Comparison of ENCODE assay signal across 22 mouse cellular contexts in the genomic region with DNA sequence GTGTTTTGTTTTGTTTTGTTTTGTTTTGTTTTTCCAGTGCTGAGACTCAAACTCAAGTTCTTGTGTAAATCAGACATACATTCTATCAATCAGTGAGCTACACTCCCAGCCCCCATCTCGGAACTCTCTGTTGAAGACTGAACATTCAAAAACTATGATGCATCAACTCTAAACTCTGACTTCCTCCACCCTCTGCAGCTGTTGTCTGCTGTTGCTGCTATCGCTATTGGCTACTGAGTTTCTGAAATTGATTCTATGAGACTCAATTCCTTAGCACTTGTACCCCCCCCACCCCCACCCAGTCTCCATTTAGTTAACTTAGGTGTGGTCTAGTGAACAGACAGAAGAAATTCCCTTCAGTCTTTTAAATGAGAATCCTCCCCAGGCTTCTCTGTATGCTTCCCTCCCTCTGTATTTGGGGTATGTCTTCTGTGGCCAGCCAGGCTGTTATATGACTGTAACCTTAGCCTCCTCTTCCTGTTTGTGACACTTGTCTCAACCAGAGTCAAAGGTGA. TPM values are rescaled to one million over a fixed set of nuclear protein-coding genes. Genes with fewer than 3 reads are reported as not detected.
DNase-seq lines count a peak whose midpoint lies in the region; TF ChIP-seq lines count a peak whose summit lies in the region.
"Had no signal": no experiment of that assay in that cellular context is flagged by ENCODE, and none has a peak within 500 bp of the region (broad histone marks: within the 10 kb centered on the region; RNA-seq: fewer than 3 reads in every experiment).

No protein-coding gene starts in this region.

- H3K27me3 ChIP-seq in C2C12 (ENCODE audit: control insufficient read depth, insufficient read depth, insufficient read length), result no peaks in the 10 kb centered on the region
- H3K27me3 ChIP-seq: embryonic facial prominence, embryonic 12.5 days; forebrain, embryonic 15.5 days; hindbrain, embryonic 12.5 days; intestine, embryonic 15.5 days had no signal

- TF ChIP-seq CTCF in C2C12 (IDR thresholded peaks at IDR 0.05; ENCODE audit: control insufficient read depth, insufficient read depth, insufficient read length), result no peak

- DNase-seq in A20 (ENCODE audit: low read depth, low spot score) (peak; percentile 61), ES-CJ7 (ENCODE audit: low read depth, low spot score) (peak; percentile 11)
- peak; percentile 60 for DNase-seq in induced T-regulatory cell, adult 2 months (ENCODE audit: low read depth)
- no peak for DNase-seq in cerebellum, adult 9-11 months
- no peak for DNase-seq in cerebellum, adult 18-20 months
- no peak for DNase-seq in lung, adult 18-20 months
- DNase-seq: adrenal gland, adult 2 months; adrenal gland, postnatal 25 days; B cell, adult 2 months; cerebellum, adult 2 months; cerebellum, postnatal 14 days; heart, adult 18-20 months; heart, postnatal 10 days; heart, postnatal 4 days; kidney, adult 2 months had no signal

- no peaks in the 10 kb centered on the region for H3K36me3 ChIP-seq in C2C12 (ENCODE audit: control insufficient read depth, insufficient read depth)
- H3K36me3 ChIP-seq: embryonic facial prominence, embryonic 12.5 days; forebrain, embryonic 15.5 days; heart, embryonic 10.5 days; hindbrain, embryonic 12.5 days; intestine, embryonic 15.5 days had no signal

- no peak overlapping the region for H3ac ChIP-seq in C2C12 (ENCODE audit: control insufficient read depth, insufficient read length, low read depth)

- H3K79me2 ChIP-seq in C2C12 (ENCODE audit: control insufficient read depth, insufficient read depth), result no peaks in the 10 kb centered on the region

- no peaks in the 10 kb centered on the region for H3K79me3 ChIP-seq in C2C12 (ENCODE audit: low read depth)

- no peak overlapping the region for H3K4me3 ChIP-seq in C2C12 (ENCODE audit: insufficient read depth, poor library complexity, severe bottlenecking)
- H3K4me3 ChIP-seq: embryonic facial prominence, embryonic 12.5 days; forebrain, embryonic 15.5 days; heart, embryonic 10.5 days; hindbrain, embryonic 12.5 days; intestine, embryonic 15.5 days had no signal

TF ChIP-seq in C2C12, 6 proteins besides CTCF, POLR2A, EP300 and RAD21:
- TF ChIP-seq MYOD1 (IDR thresholded peaks at IDR 0.05; ENCODE audit: control insufficient read depth, insufficient read length, low read depth) (peak; percentile 68), USF1 (IDR thresholded peaks at IDR 0.05; ENCODE audit: low read depth) (no peak)

RNA-seq across cellular contexts. Expression of a gene that starts 2.7 kb away (rescaled TPM):
- polyA plus RNA-seq in C2C12 (2012; fragmentation: generic; extraction: Trizol), result 0.35 TPM
- polyA plus RNA-seq: adrenal gland, adult 2 months; forebrain, embryonic 11.5 days; forebrain, embryonic 15.5 days had no signal

RNA-seq across cellular contexts. Expression of a gene that starts 36.9 kb away (rescaled TPM):
- 11.0 TPM for polyA plus RNA-seq in C2C12 (2012; fragmentation: generic; extraction: Trizol)

Comparison
In these comparisons a context has a peak if more than half of its experiments do, and no peak if none do; other contexts are left out.
1. DNase-seq: peak in A20 (single experiment), ES-CJ7 (single experiment) and induced T-regulatory cell, adult 2 months (single experiment); none in cerebellum, adult 9-11 months (single experiment), cerebellum, adult 18-20 months (0 of 2) and lung, adult 18-20 months (0 of 2).